Mouse (Mus musculus) lung, postnatal 25 days (tissue): ENCODE measurements around the gene Gm49405.
"Not testable (repeated sequence)": the region's sequence is repeated elsewhere in the genome, so short reads cannot be mapped to it uniquely, and the experiment has no call there.

Experiments
- DNase-seq: peaks from one replicate; pipeline ENCODE4 v3.0.0; 2022; ENCODE audit warnings: low spot score

Gm49405 gene

DNA sequence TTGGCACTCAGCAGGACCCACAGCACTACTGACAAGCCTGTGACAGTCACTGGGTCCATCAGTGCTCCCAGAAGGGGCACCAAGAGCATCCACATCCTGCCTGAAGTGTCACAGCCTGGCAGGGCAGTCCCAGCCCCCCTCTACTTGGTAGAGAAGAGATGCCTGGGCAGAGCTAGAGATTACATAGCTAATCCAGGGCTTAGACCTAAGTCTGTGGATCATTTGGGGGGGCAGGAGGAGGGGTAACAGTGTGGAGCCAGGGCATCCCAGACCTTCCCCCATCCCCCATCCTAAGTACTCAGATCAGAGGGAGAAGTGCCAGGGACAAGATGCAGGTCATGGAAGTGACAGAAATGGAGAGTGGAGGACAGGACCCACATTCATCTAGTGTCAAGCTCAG, 14.4 kb downstream of the Gm49405 start:
- no peak for DNase-seq

DNA sequence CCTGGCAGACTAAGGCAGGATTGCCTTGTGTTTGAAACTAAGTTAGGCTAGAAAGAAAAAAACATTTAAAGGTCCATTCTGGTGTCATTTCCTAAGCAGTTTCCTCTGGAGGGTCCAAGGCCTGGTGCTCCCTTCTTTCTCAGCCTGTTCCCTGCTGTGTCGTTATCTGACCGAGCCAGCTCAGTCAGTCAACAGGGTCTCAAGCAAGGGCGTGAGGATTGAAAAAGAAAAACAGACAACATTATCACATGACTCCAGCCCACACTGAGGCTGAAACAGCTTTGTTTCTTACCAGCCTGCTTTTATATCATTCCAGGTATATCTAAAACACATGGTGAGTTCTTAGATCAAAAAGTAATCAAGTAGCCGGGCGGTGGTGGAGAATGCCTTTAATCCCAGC, 15.2 kb downstream of the Gm49405 start:
- no peak for DNase-seq

DNA sequence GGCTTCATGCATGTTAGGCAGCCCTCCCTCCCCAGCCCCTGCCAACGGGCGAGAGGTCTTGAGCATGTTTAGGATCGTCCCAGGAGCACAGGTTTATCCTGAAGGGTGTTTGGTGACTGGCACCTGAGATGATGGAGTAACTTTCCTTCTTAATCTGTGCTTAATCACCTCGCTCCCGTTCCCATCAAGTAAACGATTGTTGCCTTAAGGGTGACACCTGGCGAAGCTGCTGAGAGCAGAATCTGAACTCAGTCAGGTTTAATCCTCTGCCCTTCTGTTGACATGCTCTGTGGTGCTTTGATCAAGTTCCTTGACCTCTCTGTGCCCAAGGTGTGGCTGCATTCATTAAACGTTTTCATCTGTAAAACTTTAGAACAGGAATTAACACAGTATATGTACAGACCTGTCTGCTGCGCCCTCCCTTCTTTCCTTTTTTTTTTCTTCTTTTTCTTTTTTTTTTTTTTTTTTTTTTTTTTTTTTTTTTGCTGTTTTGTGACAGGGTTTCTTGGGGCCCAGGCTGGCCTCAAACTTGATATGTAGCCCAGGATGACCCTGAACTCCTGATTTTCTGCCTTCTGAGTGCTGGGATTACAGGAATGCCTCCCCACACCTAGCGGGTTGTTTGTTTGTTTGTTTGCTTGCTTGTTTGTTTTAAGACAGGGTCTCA, 17.6 kb downstream of the Gm49405 start:
- no peak for DNase-seq

DNA sequence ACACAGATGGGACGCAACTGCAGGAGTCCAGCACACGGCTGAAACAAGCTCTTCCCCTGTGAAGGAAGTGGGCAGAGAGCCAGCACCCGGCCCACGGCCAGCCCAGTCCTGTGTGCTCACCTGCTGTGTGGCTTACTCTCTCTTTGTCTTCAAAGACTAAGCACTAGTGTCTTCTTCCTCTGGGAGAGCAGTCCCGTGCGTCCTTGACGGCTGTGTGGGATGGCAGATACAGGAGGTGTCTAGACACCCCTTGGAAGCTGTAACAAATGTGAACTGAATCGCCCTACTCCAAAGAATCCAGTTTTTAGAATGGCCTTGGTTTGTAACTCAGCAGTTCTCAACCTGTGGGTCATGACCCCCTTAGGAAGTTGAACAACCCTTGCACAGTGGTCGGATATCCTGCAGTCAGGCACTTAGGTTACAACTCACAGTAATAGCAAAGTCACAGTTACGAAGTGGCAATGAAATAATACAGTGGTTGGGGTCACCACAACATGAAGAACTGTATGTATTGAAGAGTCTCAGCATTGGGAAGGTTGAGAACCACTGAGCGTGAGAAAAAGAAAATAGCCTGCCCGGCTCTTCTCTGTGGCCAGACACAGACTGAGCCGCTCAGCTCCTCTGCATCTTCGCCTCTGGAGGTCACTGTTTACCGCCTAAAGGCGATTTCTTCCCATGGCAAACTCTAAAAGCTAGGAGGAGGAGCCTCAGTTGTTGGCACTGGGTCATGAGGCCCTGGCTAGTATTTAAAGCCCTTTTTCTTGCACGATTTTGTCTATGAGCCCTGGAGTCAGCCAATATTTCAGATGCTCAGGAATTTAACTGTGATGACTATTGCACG, 18.5 kb downstream of the Gm49405 start:
- peak; percentile 90 for DNase-seq

DNA sequence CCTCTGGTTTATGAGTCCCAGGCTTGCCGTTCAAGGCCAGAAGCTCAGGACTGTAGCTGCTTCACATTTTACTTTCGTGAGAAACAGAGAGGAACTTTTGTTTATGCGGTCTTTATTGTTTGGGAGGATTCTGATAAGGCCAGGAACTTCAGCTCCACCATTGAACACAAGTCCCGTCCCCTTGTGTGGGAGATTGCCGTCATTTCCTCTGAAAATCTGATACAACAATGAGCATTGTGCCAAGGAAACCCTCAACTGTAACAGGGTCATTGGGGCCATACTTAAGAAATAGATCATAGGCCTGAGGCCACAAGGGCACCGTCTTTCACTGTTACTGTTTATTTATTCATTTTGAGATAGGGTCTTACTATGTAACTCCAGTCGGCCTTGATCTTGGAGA, 22.8 kb downstream of the Gm49405 start:
- DNase-seq: peak; percentile 43

DNA sequence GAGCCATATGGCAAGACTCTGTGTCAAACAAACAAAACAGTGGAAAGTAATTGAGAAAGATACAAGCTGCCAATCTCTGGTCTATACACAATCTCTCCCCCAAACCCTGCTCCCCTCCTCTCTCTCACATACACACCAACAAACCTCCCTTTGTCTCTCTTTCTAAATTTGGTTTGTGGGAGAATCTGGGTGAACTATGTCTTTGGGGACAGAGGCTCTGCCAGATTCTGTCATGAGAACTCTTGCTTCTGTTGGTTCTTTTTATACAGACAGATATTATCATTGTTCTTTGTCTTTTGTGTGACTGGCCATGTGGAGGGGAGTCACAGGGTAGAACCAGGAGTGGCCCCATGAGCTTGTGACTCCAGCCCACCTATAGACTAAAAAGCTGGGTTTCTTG, 27.1 kb downstream of the Gm49405 start:
- no peak for DNase-seq

DNA sequence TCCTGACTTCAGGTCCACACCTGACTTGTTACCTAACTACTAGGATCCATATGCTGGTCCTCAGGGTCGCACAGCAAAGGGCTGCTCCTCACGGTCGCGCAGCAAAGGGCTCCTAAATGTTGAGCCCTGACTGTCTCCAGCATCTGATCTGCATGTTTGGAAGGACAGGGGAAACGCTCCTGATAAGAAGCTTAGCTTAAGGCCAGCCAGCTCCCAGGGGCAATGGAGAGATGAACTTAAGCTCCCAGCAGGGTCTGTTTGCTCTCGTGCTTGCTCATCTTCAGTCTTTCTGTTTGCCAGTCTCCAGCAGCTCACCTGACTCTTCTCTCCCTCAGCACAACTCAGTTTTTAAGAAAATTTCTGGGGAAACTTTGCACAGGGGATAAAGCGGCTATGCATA, 32.2 kb downstream of the Gm49405 start:
- DNase-seq: no peak

DNA sequence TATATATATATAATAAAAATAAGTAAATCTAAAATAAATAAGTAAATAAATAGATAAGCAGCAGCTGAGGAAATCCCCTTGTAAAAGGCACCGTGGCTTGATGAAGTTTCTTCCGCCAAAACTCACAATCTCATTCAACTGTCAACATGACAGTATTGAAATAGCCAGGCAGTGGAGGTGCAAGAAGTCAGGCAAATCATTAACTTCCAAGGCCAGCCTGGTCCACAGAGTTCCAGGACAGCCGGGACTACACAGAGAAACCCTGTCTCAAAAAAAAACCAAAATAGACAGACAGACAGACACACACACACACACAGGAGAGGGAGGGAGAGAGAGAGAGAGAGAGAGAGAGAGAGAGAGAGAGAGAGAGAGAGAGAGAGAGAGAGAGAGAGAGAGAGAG, 32.9 kb downstream of the Gm49405 start:
- DNase-seq: no peak

DNA sequence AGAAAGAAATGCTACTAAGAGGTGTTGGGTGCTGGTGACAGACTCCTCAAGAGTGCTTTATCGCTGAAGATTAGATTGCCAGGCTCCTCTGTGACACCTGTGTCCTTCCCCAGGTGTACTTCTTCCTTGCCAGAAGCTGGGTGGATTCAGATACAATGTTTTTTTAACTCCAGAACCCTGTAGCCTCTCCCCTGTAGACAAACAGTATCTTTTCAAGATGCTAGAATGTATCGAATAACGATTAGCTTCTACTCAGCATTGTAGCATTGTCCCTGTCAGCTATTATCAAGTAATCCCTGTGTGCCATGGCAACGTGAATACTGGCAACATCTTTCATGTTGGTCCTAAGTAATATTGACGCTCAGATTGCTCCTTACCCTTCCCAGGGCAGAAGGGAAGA, 33.3 kb downstream of the Gm49405 start:
- DNase-seq: no peak

DNA sequence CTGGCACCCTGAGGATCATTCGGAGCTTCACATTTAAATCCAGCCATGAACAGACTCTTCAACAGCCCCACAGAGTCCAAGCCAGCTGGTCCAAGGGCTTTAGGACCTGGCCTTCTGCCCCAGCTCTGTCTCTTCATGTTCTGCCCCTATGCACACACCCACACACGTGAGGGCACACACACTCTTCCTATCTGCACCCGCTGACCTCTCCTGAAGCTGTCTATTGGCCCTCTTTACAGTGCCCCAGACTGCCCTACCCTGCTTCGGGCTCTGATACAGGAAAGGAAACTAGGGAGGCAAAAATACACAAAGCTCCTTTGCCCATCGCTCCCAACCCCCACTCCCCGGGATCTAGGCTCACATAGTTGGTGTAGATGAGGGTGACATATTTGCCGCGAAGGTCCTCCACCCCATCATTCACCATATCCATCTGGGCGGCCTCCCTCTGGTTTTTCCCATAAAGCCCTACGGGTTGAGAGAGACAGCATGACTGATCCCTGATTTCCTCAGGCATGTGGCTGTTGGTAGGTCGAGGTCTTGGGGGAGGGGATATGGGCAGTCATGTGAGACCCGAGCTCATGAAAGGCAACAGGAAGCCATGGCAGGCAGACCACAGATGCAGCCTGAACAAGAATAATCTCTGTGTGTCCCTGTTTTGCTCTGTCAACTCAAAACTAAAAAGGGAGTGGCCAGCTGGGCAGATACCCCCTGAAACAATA, 36.1 kb downstream of the Gm49405 start:
- DNase-seq: no peak

DNA sequence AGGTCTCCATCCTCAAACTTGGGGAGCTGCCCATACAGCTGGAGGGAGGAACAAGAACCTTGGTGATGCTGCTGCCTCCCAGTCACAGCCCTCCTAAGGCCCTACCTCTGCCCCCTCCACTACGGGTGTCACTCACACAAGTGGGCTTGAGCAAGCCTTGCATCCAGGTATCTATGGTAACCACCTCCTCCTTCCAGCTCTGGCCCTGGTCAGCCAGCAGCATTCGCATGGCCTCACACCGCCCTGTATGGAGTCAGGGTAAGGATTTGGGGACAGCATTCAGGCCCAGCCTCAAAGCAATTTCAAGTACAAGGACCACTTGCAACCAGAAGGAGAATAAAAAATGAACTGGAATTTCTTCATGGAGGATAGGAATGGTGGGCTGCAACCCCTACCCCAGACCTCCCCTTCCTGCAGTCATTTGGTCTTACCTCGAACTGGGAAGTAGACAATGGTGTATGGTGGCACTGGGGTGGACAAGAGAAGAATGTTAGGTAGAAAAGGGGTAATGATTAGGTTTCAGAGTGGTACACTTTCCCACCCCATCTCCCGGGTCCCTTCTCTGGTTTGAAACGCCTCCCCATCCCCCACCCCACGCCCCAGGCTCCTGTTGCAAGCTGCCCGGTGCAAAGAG, 36.8 kb downstream of the Gm49405 start:
- not testable (repeated sequence) for DNase-seq

DNA sequence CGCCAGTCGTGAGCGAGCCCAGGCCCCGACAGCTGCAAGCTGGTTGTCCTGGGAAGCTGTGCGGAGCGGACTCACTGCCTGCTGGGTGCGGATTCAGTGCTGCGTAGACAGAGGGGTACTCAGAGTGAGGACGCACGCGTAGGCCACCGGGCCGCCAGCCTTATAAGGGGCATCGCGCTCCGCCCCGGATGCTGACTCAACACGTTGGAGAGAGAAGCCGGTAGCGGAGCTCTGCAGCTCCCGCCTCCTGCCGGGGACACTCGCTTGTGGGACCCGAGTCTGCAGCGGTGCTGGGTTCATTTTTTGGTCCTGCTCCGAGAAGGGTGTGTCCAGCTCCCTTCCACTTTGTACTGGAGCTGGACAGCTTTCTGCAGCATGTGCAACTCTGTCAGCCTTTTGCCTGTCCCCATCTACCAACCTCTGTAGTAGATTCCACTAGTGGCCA, 37.4 kb downstream of the Gm49405 start, which contains the start of gene Gstp1:
Gene Gstp1 (minus strand): TSS at position 198 of the 445 bp plus-strand sequence.
- DNase-seq: peak; percentile 92

DNA sequence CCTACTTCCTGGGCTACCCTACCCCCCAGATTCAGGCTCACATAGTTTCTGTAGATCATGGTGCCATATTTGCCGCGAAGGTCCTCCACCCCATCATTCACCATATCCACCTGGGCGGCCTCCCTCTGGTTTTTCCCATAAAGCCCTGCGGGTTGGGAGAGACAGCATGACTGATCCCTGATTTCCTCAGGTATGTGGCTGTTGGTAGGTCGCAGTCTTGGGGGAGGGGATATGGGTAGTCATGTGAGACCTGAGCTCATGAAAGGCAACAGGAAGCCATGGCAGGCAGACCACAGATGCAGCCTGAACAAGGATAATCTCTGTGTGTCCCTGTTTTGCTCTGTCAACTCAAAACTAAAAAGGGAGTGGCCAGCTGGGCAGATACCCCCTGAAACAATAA, 40.5 kb downstream of the Gm49405 start:
- not testable (repeated sequence) for DNase-seq

DNA sequence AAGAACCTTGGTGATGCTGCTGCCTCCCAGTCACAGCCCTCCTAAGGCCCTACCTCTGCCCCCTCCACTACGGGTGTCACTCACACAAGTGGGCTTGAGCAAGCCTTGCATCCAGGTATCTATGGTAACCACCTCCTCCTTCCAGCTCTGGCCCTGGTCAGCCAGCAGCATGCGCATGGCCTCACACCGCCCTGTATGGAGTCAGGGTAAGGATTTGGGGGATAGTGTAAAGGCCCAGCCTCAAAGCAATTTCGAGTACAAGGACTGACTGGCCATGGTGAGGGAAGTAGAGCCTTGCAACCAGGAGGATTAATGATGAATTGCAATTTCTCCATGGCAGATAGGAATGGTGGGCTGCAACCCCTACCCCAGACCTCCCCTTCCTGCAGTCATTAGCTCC, 41.1 kb downstream of the Gm49405 start:
- not testable (repeated sequence) for DNase-seq

DNA sequence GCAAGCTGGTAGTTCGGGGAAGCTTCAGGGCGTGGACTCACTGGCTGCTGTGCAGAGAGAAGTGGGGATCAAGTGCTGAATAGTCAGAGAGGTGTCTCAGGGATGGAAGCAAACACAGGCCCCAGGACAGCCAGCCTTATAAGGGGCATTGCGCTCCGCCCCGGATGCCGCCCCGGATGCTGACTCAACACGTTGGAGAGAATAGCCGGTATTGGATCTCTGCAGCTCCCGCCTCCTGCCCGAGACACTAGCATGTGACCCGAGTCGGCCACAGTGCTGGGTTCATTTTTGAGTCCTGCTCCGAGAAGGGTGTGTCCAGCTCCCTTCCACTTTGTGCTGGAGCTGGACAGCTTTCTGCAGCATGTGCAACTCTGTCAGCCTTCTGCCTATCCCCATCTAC, 41.7 kb downstream of the Gm49405 start:
- DNase-seq: peak; percentile 51

DNA sequence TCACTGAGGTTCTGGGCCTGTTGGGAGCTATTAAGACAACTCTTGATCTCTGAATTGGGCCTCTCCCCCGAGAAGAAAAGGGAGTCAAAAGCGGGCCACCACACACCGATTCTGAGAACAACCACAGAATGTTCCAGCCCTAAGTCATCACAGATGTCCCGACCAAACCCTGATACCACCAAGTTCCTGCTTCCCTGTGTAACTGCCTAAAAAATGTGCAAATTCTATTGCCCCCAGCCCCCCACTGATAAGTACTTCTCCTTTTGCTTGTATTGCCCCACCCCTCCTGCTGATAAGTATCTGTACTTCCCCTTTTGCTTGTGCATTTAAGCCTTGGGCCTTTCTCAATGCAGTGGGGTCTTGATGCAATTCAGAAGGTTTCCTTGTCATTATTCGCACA, 43.7 kb downstream of the Gm49405 start:
- DNase-seq: not testable (repeated sequence)

DNA sequence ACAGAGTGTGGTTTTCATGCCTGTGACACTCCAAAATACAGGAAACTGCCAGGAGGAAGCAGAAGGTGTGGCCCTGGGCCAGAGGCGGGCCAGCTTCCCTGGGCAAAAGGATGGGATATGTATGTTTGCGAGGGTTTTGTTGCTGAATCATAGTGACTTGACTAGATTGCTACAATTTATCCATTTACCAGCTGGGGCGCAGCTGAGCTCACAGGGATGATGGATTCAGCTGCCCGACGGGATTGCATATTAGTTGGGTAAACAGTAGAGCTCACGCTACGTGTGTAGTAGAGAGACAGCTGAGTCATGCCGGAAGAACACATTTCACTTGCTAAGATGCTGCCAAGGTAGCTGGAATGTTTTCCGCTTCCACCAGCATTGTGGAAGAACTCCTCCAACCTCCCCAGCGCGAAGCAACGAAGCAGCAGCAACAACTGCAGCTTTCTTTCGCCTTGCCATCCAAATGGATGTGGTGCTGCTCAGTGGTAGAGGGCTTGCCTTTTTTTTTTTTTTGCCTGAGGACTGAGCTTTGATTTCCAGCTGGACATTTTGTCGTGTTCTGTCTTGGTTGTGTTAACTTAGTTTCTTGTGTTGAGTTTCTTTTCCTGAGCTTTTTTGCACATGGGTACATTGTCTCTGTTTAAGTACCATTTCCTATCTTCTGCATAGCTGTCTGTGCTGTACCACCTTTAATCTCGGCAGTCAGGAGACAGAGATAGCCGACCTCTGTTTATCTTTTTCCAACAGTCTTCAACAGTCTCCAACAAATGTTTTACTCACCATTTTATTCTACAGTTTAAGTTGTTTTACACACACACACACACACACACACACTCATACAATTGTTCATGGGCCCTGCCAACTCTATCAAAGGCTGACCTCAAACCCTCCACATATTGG, 45.8 kb downstream of the Gm49405 start, which contains the start of gene Gstp2:
Gene Gstp2 (minus strand): TSS at position 58 of the 900 bp plus-strand sequence.
- peak; percentile 93 for DNase-seq

DNA sequence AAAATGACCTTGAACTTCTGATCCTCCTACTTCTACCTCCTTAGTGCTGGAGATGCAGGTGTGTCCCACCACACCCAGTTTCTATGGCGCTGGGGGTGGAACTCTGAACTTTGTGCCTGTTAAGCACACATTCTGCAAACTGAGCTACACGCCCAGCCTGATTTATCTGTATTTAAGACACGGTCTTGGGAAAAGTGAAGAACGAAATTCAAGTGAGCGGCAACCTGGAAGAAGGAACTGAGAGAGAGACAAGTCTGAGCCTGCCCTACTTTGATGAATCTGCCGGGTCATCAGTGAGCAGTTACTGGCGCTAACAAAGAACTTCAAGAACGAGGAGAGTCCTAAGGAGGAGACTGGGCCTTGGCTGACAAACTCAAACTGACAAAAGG, 46.4 kb downstream of the Gm49405 start:
- DNase-seq: no peak

DNA sequence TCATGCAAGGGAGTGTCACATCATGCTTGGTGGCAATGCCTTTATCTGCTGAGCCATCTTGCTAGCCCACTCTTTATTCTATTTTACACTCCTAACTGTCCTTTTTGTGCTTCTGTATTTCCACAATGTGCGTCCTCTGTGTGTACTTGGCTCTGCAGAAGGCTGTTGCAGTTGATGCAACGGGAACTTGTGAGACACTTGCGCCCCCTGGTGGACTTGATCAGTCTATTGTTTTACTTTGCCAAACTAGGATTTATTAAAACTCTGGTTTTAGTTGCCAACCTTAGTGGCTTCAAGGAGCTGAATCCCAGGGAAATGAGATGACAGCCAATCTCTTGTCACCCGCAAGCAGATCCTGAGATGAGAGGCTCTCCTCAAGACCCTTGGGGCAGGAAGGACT, 47.4 kb downstream of the Gm49405 start:
- DNase-seq: peak; percentile 84

DNA sequence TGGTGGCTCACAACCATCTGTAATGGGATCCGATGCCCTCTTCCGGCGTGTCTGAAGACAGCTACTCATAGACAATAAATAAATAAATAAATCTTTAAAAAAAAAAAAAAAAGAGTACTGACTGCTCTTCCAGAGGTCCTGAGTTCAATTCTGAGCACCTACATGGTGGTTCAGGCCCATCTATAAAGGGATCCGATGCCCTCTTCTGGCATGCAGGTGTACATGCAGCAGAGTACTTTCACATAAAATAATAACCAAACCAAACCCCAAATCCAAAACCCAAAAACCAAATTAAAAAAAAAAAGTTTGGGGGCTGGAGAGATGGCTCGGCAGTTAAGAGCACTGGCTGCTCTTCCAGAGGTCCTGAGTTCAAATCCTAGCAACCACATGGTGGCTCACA, 48.6 kb downstream of the Gm49405 start:
- not testable (repeated sequence) for DNase-seq

DNA sequence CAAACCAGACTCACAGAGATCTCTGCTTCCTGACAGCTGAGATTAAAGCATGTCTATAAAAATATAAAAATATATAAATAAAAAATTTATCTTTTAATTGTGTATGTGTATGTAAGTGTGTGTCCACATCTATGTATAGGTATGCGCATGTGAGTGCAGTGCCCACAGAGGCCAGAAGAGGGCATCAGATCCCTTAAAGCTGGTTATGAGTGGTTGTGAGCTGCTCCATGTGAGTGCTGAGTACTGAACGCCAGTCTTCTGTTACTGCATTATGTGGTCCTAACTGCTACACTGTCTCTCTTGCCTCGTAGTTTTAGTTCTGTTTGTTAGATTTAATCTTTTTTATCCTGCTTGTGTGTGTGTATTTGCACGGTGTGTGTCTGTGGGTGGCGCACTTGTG, 50.6 kb downstream of the Gm49405 start:
- no peak for DNase-seq
